Mouse (Mus musculus): ENCODE results near the gene Poglut1. TPM values are rescaled to one million over a fixed set of nuclear protein-coding genes. Genes with fewer than 3 reads are reported as not detected.

Gene Poglut1
- 10 to 100 TPM; 41.1 to 44.8 TPM for total RNA-seq (2021)

DNA sequence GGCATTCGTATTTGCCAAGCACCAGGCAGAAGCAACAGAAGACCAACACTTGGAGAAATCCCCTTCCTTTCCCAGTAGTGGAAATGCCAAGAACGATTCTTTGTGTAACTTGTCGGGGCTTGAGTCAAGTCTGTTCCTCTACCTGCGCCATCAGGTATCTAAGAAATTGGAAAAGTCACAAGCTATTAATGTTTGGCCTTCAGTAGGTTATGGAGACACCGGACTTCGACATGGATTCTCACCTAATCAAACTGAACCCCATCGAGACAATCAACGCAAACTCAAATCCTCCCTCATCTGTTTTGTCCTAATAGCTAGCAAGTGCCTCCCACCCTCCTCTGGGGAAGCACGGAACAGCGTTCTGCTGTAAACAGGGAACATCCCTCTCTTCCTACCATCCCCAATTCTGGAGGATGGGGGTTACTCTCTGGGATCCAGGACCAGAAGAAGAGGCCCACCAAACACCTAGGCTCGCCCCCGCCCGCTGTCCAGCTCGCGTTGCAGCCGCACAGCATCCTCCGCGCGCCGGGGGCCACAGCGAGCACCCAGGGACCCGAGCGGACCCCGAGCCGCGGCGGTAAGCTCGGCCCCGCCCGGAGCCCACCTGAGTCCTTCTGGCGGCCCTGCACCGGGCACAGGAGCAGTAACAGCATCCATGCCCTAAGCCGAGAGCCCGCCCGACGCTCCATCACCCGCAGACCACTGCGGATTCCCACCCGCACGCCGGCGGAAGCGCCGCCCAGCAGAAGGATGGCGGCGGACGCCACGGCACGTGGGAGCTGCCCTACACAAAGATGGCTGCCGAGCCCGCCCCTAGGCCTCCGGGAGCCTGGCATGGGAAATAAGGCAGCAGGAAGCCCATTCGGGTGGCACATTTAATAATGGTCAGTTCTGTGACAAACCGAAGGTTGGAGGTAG is at the start of gene Poglut1:
Gene Poglut1, minus strand, starts transcription at position 780 of the 918 bp plus-strand sequence.
- intact Hi-C loops (cut with DNase I): loop anchor here (10.0 kb wide), 1 partner anchor 505 kb away; no protein-coding TSS in a partner anchor

DNA sequence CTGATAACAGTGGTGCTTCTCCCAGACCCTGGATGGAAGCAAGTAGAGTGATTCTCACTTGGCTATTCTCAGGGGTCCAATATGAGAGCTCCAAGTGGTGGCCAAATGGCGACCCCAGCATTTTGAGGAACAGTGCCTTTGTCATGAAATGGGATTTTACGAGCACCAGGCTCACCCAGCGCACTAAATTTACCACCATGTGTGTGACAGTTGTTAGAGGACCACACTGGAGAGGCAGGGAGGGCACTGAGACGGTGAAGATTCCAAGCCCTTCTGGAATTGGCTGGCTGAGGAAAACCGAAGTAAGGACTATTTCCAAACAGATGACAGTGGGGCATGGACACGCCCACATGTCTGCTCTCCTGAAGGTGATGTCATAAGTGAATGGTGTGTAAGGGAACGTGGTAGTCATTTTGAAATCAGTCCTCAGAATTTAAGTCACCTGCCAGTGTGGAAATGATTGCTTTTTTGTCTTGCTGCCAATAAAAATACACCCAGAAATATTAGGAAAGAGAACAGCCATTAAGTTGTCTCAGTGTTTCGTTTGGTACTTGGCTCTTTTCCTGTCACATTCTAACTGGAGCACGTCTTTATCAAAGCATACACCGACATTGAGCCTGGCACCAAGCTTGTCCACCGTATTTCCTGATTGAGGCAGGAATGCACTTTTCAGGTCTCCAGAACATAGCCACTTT is 49.1 kb upstream of the Poglut1 start:
- no peak for DNase-seq (ENCODE audit: low spot score in 2 of 2)
- intact Hi-C loops (cut with DNase I): no loop called here

More for the DNA sequence above, at the start of gene Poglut1:
- peak; percentile 86 to 87 for DNase-seq (ENCODE audit: low spot score in 2 of 2)

DNA sequence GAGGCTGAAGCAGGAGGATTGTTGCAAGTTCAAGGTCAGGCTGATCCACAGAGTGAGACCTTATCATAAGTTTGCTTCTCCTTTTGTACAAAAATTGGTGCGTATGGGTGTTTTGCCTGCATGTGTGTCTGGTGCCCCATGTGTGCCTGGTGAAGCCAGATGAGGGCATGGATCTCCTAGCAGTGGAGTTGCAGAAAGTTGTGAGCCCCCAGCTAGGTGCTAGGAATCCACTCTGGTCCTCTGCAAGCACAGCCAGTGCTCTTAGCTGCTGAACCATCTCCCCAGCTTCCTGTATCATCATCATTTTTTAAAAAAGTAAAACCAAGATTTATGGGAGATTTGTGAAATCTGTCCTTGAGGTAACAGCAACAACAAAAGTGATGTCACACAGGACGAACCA is 46.6 kb upstream of the Poglut1 start:
- intact Hi-C loops (cut with DNase I): no loop called here
- DNase-seq (ENCODE audit: low spot score in 2 of 2): no peak

DNA sequence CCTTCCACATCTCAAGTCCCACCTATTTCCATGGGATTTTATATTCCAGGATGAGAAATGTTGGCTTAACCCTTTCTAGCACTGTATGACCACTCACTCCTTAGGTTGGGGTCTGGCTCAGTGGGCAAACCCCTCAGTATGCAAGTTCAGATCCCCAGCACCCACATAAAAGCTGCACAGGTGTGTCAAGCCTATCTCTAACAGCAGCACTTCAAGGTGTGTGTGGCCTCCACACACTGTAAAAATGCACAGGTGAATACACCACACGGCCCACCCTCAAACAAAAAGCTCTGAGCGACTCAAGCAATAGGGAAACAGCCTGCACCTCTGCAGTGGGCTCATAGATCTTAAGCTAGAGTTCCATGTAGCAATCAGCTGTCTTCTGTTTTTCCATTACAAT is 46.0 kb upstream of the Poglut1 start:
- DNase-seq (ENCODE audit: low spot score in 2 of 2): no peak
- intact Hi-C loops (cut with DNase I): no loop called here

DNA sequence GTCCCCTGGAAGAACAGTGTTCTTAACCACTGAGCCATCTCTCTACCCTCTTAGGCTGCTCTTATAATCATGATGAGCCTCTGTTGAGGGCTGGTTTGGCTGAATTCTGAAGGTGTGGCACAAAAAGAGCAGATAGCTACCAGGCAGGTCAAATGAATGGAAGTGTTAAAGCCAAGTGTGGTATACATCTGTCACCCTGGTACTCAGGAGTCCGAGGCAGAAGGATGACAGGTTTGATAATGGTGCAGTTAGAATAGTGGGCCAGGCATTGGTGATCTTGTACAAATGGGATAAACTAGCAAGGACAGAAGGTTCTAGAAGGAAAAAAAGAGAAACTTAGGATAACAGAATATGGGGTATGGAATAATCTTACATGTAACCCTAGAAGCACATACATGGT is 44.4 kb upstream of the Poglut1 start:
- intact Hi-C loops (cut with DNase I): no loop called here

DNA sequence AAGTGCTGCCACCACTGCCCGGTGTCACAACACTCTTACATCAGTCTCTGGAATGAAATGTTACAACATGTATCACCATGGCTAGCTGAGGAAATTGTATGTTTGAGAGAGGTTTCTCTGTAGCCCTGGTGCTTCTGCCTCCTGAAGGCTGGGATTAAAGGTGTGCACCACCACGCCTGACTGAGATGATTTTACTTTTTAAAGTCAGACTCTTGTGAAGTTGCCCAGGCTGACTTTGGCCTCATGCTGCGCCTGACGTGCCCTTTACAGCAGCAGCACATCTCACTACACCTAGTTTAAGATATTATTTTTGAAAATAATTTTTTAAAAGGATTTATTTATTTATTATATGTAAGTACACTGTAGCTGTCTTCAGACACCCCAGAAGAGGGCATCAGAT is 42.9 kb upstream of the Poglut1 start:
- no peak for DNase-seq (ENCODE audit: low spot score in 2 of 2)
- intact Hi-C loops (cut with DNase I): no loop called here

More for the DNA sequence above, 44.4 kb upstream of the Poglut1 start:
- DNase-seq (ENCODE audit: low spot score in 2 of 2): no peak

DNA sequence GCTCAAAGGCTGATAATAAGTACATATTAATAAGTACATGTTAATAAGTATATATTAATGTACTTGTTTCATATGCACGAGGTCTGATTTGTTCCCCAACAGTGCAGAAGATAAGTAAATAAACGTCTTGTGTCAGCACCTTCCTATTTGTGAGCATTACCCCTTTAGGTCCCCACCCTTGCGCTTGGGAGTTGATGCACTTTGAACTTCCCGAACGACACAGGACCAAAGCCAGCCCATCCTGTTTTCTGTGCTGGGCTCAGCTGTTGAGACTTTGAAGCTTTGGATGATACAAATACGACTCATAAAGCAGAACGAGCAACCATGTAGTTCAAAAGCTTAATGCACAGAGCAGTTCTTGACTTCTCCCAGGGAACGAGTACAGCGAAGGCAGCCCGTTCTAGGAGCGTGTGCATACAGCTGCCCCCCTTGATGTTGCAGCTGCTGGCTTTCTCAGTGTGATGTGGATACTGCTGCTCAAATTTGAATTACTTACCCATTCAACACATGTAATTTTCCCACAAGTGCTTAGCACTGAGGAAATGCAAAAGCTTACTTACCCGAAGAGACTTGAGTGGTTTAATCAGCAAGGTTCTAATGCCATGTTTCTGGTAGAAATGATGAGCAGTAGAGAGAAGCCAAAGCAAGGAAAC is 42.1 kb upstream of the Poglut1 start:
- intact Hi-C loops (cut with DNase I): no loop called here
- peak in 1 of 2 experiments; percentile 28 for DNase-seq (ENCODE audit: low spot score in 2 of 2)

DNA sequence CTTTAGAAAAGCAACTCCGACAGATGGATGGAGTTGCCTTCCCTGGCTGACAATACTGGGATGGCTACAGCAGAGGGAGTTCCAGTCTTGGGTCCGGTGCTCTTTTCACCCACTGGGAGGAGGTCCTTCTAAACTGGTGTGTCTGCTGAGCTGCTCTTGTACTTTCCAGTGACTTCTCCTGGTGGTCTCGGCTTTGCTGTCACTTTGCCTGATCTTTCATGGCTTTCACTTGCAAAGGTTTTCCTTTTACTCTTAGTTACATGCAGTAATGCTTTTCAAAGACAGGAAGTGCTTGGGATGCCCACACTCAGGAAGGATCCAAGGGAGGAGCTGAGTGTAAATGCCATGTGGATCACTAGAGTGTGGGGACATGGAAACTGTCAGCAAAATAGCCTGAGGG is 41.4 kb upstream of the Poglut1 start:
- intact Hi-C loops (cut with DNase I): no loop called here
- no peak for DNase-seq (ENCODE audit: low spot score in 2 of 2)

DNA sequence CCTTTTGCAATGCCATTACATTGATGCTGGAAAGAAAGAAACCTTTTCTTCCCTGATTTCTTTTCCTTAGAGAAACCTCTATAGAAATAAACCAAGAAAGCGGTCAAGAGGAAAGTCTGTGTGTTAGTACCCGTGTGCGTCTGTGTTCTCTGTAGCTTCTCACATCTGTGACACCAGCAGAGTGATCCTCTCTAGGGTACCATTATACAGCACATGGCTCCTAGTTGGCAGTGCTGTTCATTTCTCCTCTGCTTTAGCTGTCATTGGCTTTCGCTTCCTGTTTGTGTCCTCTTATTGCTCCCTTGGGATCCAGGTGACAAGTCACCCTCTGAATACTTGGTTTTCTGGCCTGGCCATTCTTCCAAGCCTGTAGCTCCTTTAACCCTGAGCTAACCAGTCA is 37.5 kb upstream of the Poglut1 start:
- no peak for DNase-seq (ENCODE audit: low spot score in 2 of 2)
- intact Hi-C loops (cut with DNase I): no loop called here

DNA sequence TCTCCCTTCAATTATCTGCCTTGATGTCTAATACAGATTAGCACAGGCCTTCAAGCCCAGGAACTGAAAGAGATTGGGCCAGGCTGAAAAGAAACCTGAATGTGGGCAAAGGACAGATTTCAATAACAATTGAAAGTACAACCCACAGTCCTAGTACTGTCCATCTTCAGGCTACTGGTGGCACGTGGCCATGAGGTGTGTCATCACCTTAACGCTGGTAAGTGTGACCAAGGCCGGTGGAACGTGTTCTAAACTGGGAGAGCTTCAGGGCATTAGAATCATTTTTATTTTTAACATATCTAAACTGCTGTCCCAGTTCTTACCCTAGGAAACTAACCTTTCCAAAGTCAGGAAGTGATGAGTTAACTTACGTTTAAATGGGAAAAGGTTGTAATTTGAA is 37.1 kb upstream of the Poglut1 start:
- intact Hi-C loops (cut with DNase I): no loop called here
- no peak for DNase-seq (ENCODE audit: low spot score in 2 of 2)

DNA sequence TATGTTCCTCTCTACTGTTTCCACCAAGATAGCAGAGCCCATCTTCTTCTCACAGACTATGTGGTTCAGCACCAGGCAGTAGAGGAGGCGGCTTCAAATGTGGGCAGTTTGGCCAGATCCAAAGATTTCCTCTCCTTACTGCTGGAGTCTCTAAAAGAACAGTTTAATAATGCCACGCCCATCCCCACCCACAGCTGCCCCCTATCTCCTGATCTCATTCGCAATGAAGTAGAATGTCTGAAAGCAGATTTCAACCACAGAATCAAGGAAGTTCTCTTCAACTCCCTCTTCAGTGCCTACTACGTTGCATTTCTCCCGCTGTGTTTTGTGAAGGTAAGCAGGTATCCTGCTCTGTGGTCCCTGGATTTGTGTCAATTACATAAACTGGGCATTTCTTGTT is 35.1 kb upstream of the Poglut1 start:
- no peak for DNase-seq (ENCODE audit: low spot score in 2 of 2)
- intact Hi-C loops (cut with DNase I): no loop called here

DNA sequence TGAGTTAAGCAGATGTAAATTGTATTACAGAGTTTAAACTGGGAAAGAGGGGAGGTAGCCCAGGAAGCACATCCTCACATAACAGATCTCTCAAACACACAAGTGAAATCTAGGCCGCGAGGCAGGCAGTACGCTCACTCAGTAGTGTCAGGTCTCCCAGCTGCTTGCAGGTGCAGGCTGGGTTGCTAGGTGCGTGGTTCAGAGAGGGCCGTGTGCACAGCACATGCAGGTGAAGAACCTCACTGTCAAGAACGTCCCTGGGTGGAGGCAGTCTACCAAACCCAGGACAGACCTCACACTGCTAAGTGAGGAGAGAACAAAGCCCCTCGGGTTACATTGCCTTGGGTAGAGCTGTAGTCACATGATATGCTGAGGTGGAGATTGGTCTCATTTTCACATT is 34.7 kb upstream of the Poglut1 start:
- intact Hi-C loops (cut with DNase I): no loop called here
- no peak for DNase-seq (ENCODE audit: low spot score in 2 of 2)

DNA sequence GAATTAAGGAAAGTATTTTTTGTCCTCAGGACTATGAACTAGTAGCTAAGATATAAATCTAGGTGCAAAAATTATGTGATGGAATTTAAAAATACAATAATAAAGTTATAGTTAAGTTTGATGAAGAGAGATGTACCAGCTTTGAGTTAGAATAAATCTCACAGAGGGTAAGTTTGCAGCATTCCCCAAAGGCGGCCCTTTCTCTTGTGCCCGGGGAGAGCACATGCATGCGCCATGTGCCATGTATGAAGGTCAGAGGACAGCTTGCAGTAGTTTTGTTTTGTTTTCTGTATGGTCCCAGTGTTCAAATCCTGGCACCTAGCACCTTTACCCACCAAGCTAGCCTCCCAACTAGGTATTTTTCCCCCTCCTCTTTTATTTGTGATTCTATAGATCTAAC is 21.4 kb upstream of the Poglut1 start:
- no peak for DNase-seq (ENCODE audit: low spot score in 2 of 2)
- intact Hi-C loops (cut with DNase I): no loop called here

DNA sequence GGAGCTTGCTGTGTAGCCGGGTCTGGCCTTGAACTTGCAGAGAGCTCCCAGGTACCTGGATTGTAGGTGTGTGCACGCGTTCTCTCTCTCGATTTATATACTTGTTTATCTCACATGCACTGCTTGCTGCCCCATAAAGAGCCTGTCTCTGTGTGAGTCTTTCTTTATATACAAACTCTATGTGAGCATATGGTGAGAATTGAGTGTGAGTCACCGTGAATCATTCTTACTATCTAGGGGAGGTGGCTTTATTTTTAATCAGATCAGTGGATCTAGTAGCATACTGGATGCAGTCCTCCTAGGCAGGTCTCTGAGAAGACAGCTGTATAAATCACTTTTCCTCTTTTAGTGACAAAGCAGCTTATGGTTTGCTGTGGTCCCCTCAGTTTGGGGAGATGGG is 18.1 kb upstream of the Poglut1 start:
- intact Hi-C loops (cut with DNase I): no loop called here
- peak; percentile 14 to 77 for DNase-seq (ENCODE audit: low spot score in 2 of 2)

DNA sequence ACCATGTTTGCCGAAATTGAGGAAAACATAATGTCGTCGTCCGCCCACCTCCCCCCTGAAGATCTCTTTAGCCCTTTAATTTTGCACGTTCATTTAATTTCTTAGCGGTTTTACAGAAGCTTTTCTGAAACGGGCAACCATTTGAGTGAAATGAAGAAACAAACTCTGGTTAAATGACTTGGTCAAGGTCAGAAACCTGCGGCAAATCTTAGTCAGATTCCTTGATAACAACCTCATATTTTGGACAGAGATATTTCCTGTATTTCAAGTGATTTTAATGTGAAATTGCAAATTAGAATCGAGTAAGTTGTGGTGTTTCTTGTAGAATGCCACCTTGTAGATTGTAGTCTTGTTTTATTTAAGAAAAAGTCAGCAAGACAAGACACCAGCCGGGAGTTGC is 13.5 kb upstream of the Poglut1 start:
- intact Hi-C loops (cut with DNase I): no loop called here
- no peak for DNase-seq (ENCODE audit: low spot score in 2 of 2)

DNA sequence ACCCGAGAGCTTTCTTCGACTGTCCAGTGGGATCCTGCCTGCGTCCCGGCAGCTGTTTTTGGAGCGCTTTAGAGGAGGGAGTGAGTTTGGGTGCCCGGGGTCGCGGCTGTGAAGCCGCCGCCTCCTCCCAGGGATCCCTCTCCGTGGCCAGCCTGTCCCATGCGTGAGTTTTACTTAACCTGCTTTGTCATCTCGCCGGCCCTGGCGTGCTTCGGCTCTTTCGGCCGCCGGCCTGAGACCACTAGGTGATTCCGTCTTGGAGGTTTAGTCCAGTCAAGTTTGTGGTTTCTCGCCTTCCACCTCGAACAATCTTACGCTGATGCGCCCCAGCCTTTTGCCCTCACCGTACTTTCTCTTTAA is 12.9 kb upstream of the Poglut1 start:
- no peak for DNase-seq (ENCODE audit: low spot score in 2 of 2)
- intact Hi-C loops (cut with DNase I): no loop called here

DNA sequence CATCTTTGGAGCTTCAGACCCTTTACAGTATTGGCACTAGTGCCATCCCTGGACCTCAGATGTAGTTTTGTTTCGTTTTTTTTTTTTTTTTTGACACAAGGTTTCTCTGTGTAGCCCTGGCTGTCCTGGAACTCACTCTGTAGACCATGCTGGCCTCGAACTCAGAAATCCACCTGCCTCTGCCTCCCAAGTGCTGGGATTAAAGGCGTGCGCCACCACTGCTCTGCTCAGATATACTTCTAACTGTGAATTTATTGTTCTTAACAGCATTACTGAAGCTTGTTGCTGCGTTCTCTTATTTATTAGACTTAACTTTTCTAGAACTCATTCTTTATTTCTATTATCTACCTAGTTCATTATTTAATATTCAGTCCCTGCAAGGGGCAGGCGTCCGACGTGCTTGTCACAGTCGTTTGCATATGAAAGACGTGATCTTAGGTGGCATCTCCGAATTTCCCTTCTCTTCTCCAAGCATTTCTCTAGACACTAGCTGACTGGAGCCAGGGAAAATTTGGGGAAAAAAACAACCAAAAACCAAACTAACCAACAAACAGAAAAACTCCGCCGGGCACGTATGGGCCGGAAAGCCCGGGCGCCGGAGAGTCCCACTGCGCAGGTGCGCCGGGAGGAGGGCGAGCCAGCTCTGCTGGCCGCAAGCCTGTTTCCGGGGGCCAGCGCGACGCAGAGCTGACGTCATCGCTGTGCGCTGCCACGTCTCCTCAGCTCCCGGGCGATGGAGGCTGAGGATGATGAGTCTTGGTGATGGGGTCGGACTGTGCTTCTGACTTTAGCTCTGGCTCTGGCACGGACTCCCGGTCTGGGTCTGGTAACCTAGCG is 12.3 kb upstream of the Poglut1 start:
- intact Hi-C loops (cut with DNase I): no loop called here
- DNase-seq (ENCODE audit: low spot score in 2 of 2): peak; percentile 96 to 97

DNA sequence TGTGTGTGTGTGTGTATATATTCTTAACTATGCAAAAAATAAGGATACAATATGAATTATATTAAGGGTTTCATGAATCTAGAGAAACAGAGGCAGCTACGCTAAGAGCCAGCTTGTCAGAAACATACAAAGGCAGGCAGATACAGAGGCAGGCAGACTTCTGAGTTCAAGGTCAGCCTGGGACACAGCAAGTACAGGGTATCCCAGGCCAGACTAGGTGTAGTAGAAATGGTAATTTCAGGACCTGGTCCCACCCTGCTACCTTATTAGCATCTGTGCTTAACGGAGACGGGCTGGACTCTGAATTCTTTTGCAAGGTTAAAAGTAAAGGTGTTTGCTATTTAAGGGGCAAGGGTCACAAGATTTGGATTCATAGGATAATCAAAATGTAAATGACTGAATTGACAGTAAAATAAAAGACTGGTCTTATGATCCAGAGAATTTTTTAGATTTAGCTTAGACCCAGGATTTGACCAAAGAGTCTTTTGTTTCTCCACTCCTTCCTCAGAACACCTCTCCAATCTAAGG is 8.2 kb upstream of the Poglut1 start, which contains the start of gene Tmem39a:
Gene Tmem39a, plus strand, starts transcription at position 478 of the 528 bp plus-strand sequence.
- intact Hi-C loops (cut with DNase I): no loop called here
- DNase-seq (ENCODE audit: low spot score in 2 of 2): no peak

DNA sequence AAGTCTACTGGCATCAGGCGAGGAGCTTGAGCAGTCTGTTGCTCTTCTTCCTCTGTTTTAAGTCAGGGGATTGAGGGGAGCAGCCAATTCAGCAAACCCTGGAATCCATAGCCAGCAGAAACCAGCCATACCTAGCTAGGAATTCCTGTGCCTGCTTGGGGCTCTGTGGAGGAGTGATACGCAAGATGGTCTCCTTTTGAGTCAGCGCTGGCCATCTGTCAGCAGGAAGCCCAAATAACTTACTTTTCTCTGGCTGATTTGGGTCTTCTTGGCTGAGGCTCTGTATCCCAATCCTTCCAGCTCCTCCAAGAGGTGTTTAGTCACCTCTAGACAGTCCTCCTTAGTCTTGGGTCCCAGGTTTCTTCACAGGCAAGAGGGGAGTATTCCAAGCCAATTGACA is 5.9 kb upstream of the Poglut1 start:
- intact Hi-C loops (cut with DNase I): no loop called here
- DNase-seq (ENCODE audit: low spot score in 2 of 2): peak in 1 of 2 experiments; percentile 15
